Mouse (Mus musculus): ENCODE measurements around the gene Kcnj14. TPM values are rescaled to one million over a fixed set of nuclear protein-coding genes. Genes with fewer than 3 reads are reported as not detected.

Gene Kcnj14
- polyA plus RNA-seq, 1 experiment from 2014 or later, result 1.1 TPM

- peak overlapping the region; percentile 53 for H3K27ac ChIP-seq
- peak; percentile 50 for ATAC-seq (replicated peaks)
Observed at GRCm38 (mm10) chr7:45801348-45801747, 23.2 kb downstream of the Kcnj14 start.

GRCm38 (mm10) chr7:45800546-45801204 lies 23.9 kb downstream of the Kcnj14 start:
- H3K9ac ChIP-seq, result no peak overlapping the region
- H3K4me1 ChIP-seq, result peaks cover 31% of the 10 kb centered on the region
- WGBS, result 25% methylated on average over 24 of the region's 25 CpGs
- no peak overlapping the region for H3K4me3 ChIP-seq
- H3K36me3 ChIP-seq (replicated peaks), result peaks cover 20% of the 10 kb centered on the region
- no peaks in the 10 kb centered on the region for H3K9me3 ChIP-seq
- H3K27ac ChIP-seq, result peak overlapping the region; percentile 53; the same call in 1 of the 2 replicates
- no peak; the same call in 1 of the 2 replicates for ATAC-seq (replicated peaks)
- no peaks in the 10 kb centered on the region for H3K27me3 ChIP-seq (replicated peaks)
- H3K4me2 ChIP-seq, result no peak overlapping the region

More at GRCm38 (mm10) chr7:45801348-45801747, 23.2 kb downstream of the Kcnj14 start:
- no peak overlapping the region for H3K4me2 ChIP-seq
- H3K9ac ChIP-seq, result no peak overlapping the region
- peaks cover 16% of the 10 kb centered on the region; the same call in 1 of the 2 replicates for H3K36me3 ChIP-seq (replicated peaks)
- no peaks in the 10 kb centered on the region for H3K9me3 ChIP-seq
- H3K4me1 ChIP-seq, result peaks cover 31% of the 10 kb centered on the region
- no peaks in the 10 kb centered on the region for H3K27me3 ChIP-seq (replicated peaks)
- 2% methylated on average over 12 of the region's 12 CpGs for WGBS
- no peak overlapping the region for H3K4me3 ChIP-seq

- WGBS, result 45% methylated on average over 7 of the region's 7 CpGs
- Histone ChIP-seq H3K4me3 (no peak overlapping the region), H3K4me1 (peaks cover 31% of the 10 kb centered on the region), H3K36me3 (replicated peaks) (peaks cover 26% of the 10 kb centered on the region), H3K27me3 (replicated peaks) (peaks cover 3% of the 10 kb centered on the region; the same call in 1 of the 2 replicates), H3K27ac (no peak overlapping the region), H3K9me3 (no peaks in the 10 kb centered on the region), H3K9ac (no peak overlapping the region), H3K4me2 (no peak overlapping the region)
- no peak for ATAC-seq (replicated peaks)
Observed at GRCm38 (mm10) chr7:45800001-45800400, 24.6 kb downstream of the Kcnj14 start.

GRCm38 (mm10) chr7:45798931-45799330 lies 25.7 kb downstream of the Kcnj14 start:
- H3K4me3 ChIP-seq, result no peak overlapping the region
- peaks cover 9% of the 10 kb centered on the region; the same call in 1 of the 2 replicates for H3K27me3 ChIP-seq (replicated peaks)
- ATAC-seq (replicated peaks), result no peak
- peaks cover 36% of the 10 kb centered on the region for H3K36me3 ChIP-seq (replicated peaks)
- H3K4me2 ChIP-seq, result no peak overlapping the region
- H3K27ac ChIP-seq, result no peak overlapping the region
- no peaks in the 10 kb centered on the region for H3K9me3 ChIP-seq
- H3K4me1 ChIP-seq, result peaks cover 31% of the 10 kb centered on the region
- WGBS, result 49% methylated on average over 7 of the region's 7 CpGs
- no peak overlapping the region for H3K9ac ChIP-seq

GRCm38 (mm10) chr7:45798511-45798836 lies 26.1 kb downstream of the Kcnj14 start:
- no peak for ATAC-seq (replicated peaks)
- peaks cover 38% of the 10 kb centered on the region for H3K36me3 ChIP-seq (replicated peaks)
- peak overlapping the region; percentile 44 for H3K4me2 ChIP-seq
- peaks cover 9% of the 10 kb centered on the region; the same call in 1 of the 2 replicates for H3K27me3 ChIP-seq (replicated peaks)
- H3K27ac ChIP-seq, result no peak overlapping the region
- H3K9ac ChIP-seq, result 0 out of 2 replicates have a peak overlapping the region, but pooled peaks have one; percentile 16
- H3K4me1 ChIP-seq, result peaks cover 31% of the 10 kb centered on the region
- no peaks in the 10 kb centered on the region for H3K9me3 ChIP-seq
- H3K4me3 ChIP-seq, result peak overlapping the region; percentile 6
- WGBS, result 2% methylated on average over 19 of the region's 19 CpGs

- peak overlapping the region; percentile 44 for H3K4me2 ChIP-seq
- peaks cover 9% of the 10 kb centered on the region; the same call in 1 of the 2 replicates for H3K27me3 ChIP-seq (replicated peaks)
- peaks cover 38% of the 10 kb centered on the region for H3K36me3 ChIP-seq (replicated peaks)
- no peaks in the 10 kb centered on the region for H3K9me3 ChIP-seq
- H3K9ac ChIP-seq, result peak overlapping the region; percentile 16; the same call in 1 of the 2 replicates
- H3K4me1 ChIP-seq, result peaks cover 31% of the 10 kb centered on the region
- H3K27ac ChIP-seq, result no peak overlapping the region
- 3% methylated on average over 59 of the region's 60 CpGs for WGBS
- H3K4me3 ChIP-seq, result peak overlapping the region; percentile 6
- no peak for ATAC-seq (replicated peaks)
Observed at GRCm38 (mm10) chr7:45797661-45798510, 26.7 kb downstream of the Kcnj14 start.

- 46% methylated on average over 6 of the region's 6 CpGs for WGBS
- H3K36me3 ChIP-seq (replicated peaks), result peaks cover 39% of the 10 kb centered on the region
- no peak overlapping the region for H3K27ac ChIP-seq
- no peak for ATAC-seq (replicated peaks)
- no peak overlapping the region for H3K4me3 ChIP-seq
- H3K27me3 ChIP-seq (replicated peaks), result peaks cover 9% of the 10 kb centered on the region; the same call in 1 of the 2 replicates
- no peak overlapping the region for H3K4me2 ChIP-seq
- H3K9ac ChIP-seq, result peak overlapping the region; percentile 13; the same call in 1 of the 2 replicates
- H3K4me1 ChIP-seq, result peaks cover 31% of the 10 kb centered on the region
- H3K9me3 ChIP-seq, result no peaks in the 10 kb centered on the region
Observed at GRCm38 (mm10) chr7:45796950-45797349, 27.6 kb downstream of the Kcnj14 start.

- Histone ChIP-seq H3K9ac (no peak overlapping the region), H3K36me3 (replicated peaks) (peaks cover 53% of the 10 kb centered on the region), H3K27me3 (replicated peaks) (peaks cover 9% of the 10 kb centered on the region; the same call in 1 of the 2 replicates), H3K4me1 (peaks cover 21% of the 10 kb centered on the region), H3K4me2 (no peak overlapping the region), H3K27ac (no peak overlapping the region), H3K9me3 (no peaks in the 10 kb centered on the region), H3K4me3 (no peak overlapping the region)
- WGBS, result 95% methylated on average over 29 of the region's 29 CpGs
- ATAC-seq (replicated peaks), result no peak
Observed at GRCm38 (mm10) chr7:45794971-45795370, 29.6 kb downstream of the Kcnj14 start.

- Histone ChIP-seq H3K27ac (no peak overlapping the region), H3K36me3 (replicated peaks) (peaks cover 62% of the 10 kb centered on the region), H3K9me3 (no peaks in the 10 kb centered on the region), H3K9ac (no peak overlapping the region), H3K4me2 (no peak overlapping the region), H3K4me1 (peaks cover 21% of the 10 kb centered on the region), H3K4me3 (no peak overlapping the region), H3K27me3 (replicated peaks) (peaks cover 9% of the 10 kb centered on the region; the same call in 1 of the 2 replicates)
- 91% methylated on average over 44 of the region's 44 CpGs for WGBS
- no peak for ATAC-seq (replicated peaks)
Observed at GRCm38 (mm10) chr7:45793969-45794585, 30.5 kb downstream of the Kcnj14 start.

- no peak overlapping the region for H3K27ac ChIP-seq
- H3K4me2 ChIP-seq, result no peak overlapping the region
- H3K36me3 ChIP-seq (replicated peaks), result peaks cover 69% of the 10 kb centered on the region
- peaks cover 9% of the 10 kb centered on the region; the same call in 1 of the 2 replicates for H3K27me3 ChIP-seq (replicated peaks)
- peaks cover 20% of the 10 kb centered on the region for H3K4me1 ChIP-seq
- H3K4me3 ChIP-seq, result no peak overlapping the region
- WGBS, result 88% methylated on average over 24 of the region's 24 CpGs
- no peak overlapping the region for H3K9ac ChIP-seq
- H3K9me3 ChIP-seq, result no peaks in the 10 kb centered on the region
- no peak for ATAC-seq (replicated peaks)
Observed at GRCm38 (mm10) chr7:45793240-45793639, 31.3 kb downstream of the Kcnj14 start.

- WGBS, result 84% methylated on average over 17 of the region's 17 CpGs
- H3K9ac ChIP-seq, result no peak overlapping the region
- no peaks in the 10 kb centered on the region for H3K9me3 ChIP-seq
- no peak overlapping the region for H3K4me3 ChIP-seq
- peaks cover 9% of the 10 kb centered on the region; the same call in 1 of the 2 replicates for H3K27me3 ChIP-seq (replicated peaks)
- H3K36me3 ChIP-seq (replicated peaks), result peaks cover 77% of the 10 kb centered on the region
- H3K4me2 ChIP-seq, result no peak overlapping the region
- ATAC-seq (replicated peaks), result no peak
- H3K4me1 ChIP-seq, result peaks cover 19% of the 10 kb centered on the region
- no peak overlapping the region for H3K27ac ChIP-seq
Observed at GRCm38 (mm10) chr7:45791756-45792490, 32.7 kb downstream of the Kcnj14 start.
